Mouse (Mus musculus): ENCODE results near the gene Ak1. TPM values are rescaled to one million over a fixed set of nuclear protein-coding genes. Genes with fewer than 3 reads are reported as not detected.
A peak's percentile ranks its signal among the peaks of the same experiment; 100 is the strongest.

Gene Ak1
- total and polyA plus RNA-seq, 3 experiments = 1.4 to 3.9 (median 1.5) TPM

DNA sequence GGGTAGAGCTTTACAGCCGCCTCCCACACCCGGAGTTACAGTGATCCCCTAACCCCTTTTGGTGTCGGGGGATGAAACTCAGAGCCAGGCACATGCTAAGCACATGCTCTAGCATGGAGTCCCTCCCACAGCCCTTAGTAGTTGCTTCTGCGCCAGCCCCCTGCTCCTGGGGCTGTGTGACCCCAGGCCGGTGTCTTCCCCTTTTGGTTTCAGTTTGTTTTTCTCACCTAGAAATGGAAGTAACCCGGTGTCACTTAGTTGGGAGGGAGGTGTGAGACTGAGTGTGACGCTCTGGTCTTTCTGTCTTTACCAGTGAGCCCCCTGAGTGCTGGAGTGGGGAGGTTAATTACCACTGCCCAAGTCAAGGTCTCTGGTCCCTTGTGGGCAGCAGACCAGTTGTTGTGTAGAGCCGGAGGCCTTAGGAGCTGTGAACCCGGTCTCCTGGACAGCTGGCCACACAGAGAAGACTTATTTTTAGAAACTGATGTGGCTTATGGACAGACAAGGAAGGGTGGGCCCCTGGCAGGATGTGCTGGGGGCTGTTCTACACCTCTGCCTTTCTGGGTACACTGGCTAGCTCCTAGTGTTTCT is 33.7 kb upstream of the Ak1 start:
- H3K4me1 ChIP-seq (ENCODE audit: control insufficient read depth in 1 of 2, insufficient read depth in 2 of 2) = peaks cover 20 to 35% of the 10 kb centered on the region in 2 experiments
- peak overlapping the region; percentile 72 to 97 (median 82) for H3K4me3 ChIP-seq (replicated peaks in 1 of 3; ENCODE audit: low read depth in 2 of 3, low read length in 2 of 3, poor library complexity in 1 of 3)
- no peaks in the 10 kb centered on the region for H3K27me3 ChIP-seq (replicated peaks)
- peak overlapping the region; percentile 81 for H3K9ac ChIP-seq (ENCODE audit: insufficient read depth, low read depth)
- H3K36me3 ChIP-seq (replicated peaks in 1 of 2; ENCODE audit: control insufficient read depth in 1 of 2, insufficient read depth in 1 of 2, low read length in 1 of 2) = peaks cover 15 to 36% of the 10 kb centered on the region in 2 experiments
- DNase-seq (ENCODE audit: extremely low read depth) = peak; percentile 85
- H3K79me2 ChIP-seq (replicated peaks; ENCODE audit: control insufficient read depth, extremely low read depth, insufficient read depth, poor library complexity, severe bottlenecking) = peaks cover 34% of the 10 kb centered on the region
- H3K4me2 ChIP-seq (ENCODE audit: insufficient read depth, low read depth, poor library complexity, severe bottlenecking) = peak overlapping the region; percentile 86
- dilution Hi-C loops (cut with MboI; ENCODE audit: extremely low pct_ligation_motif_present, extremely low pct_unique_long_range_greater_than_20kb, low sequenced_read_pairs) = no loop called here
- H3K9me3 ChIP-seq (replicated peaks; ENCODE audit: low read length) = no peaks in the 10 kb centered on the region
- TF ChIP-seq TCF12 (IDR thresholded peaks at IDR 0.05; ENCODE audit: low read depth, low read length) (peak; percentile 74), CHD2 (IDR thresholded peaks at IDR 0.05; ENCODE audit: low read length) (peak; percentile 52; the same call in 1 of the 2 replicates), USF1 (IDR thresholded peaks at IDR 0.05; ENCODE audit: low read depth, low read length) (no peak), HCFC1 (IDR thresholded peaks at IDR 0.05; ENCODE audit: low read depth, low read length) (peak; percentile 52), IRF4 (IDR thresholded peaks at IDR 0.05; ENCODE audit: low read depth, low read length) (peak; percentile 79), MAX (IDR thresholded peaks at IDR 0.05; ENCODE audit: low read length) (peak; percentile 98), GABPA (IDR thresholded peaks at IDR 0.05; ENCODE audit: insufficient replicate concordance, low read depth, low read length) (no peak), ZC3H11A (IDR thresholded peaks at IDR 0.05; ENCODE audit: low read depth, low read length) (no peak), POLR2AphosphoS2 (IDR thresholded peaks at IDR 0.05; ENCODE audit: low read depth, low read length) (no peak), SIN3A (IDR thresholded peaks at IDR 0.05; ENCODE audit: low read length) (peak; percentile 92), RAD21 (IDR thresholded peaks at IDR 0.05; ENCODE audit: low read depth, low read length) (no peak), ELF1 (IDR thresholded peaks at IDR 0.05; ENCODE audit: low read depth, low read length) (peak; percentile 27; the same call in 1 of the 2 replicates), ZKSCAN1 (IDR thresholded peaks at IDR 0.05; ENCODE audit: borderline replicate concordance, low read depth, low read length) (peak; percentile 36), NELFE (IDR thresholded peaks at IDR 0.05; ENCODE audit: low read depth, low read length) (peak; percentile 60; the same call in 1 of the 2 replicates), MAFK (IDR thresholded peaks at IDR 0.05; ENCODE audit: insufficient replicate concordance, low read length) (no peak), SMC3 (IDR thresholded peaks at IDR 0.05; ENCODE audit: low read depth, low read length) (no peak), E2F4 (IDR thresholded peaks at IDR 0.05; ENCODE audit: insufficient replicate concordance, low read depth, low read length) (no peak), RCOR1 (conservative IDR thresholded peaks at IDR 0.05; ENCODE audit: low read depth, low read length) (0 out of 2 replicates have a peak, but pooled peaks have one; percentile 38), JUND (conservative IDR thresholded peaks at IDR 0.05; ENCODE audit: low read depth, low read length) (no peak), MXI1 (IDR thresholded peaks at IDR 0.05; ENCODE audit: low read depth, low read length) (peak; percentile 97), JUN (IDR thresholded peaks at IDR 0.05; ENCODE audit: insufficient read depth, low read depth, low read length) (no peak), MYC (IDR thresholded peaks at IDR 0.05; ENCODE audit: low read depth, low read length) (peak; percentile 100), EP300 (IDR thresholded peaks at IDR 0.05; ENCODE audit: low read length) (no peak), PAX5 (IDR thresholded peaks at IDR 0.05; ENCODE audit: low read length) (no peak), TBP (conservative IDR thresholded peaks at IDR 0.05; ENCODE audit: low read depth, low read length) (no peak), CTCF (conservative IDR thresholded peaks at IDR 0.05 in 1 of 2, IDR thresholded peaks at IDR 0.05 in 1 of 2; ENCODE audit: low read depth in 2 of 2, low read length in 2 of 2) (no peak), UBTF (IDR thresholded peaks at IDR 0.05; ENCODE audit: low read depth, low read length) (no peak), CHD1 (IDR thresholded peaks at IDR 0.05; ENCODE audit: low read depth, low read length) (no peak), POLR2A (IDR thresholded peaks at IDR 0.05; ENCODE audit: low read depth, low read length) (peak; percentile 53), MAZ (IDR thresholded peaks at IDR 0.05; ENCODE audit: low read depth, low read length) (peak; percentile 88; the same call in 1 of the 2 replicates), NRF1 (IDR thresholded peaks at IDR 0.05; ENCODE audit: low read depth, low read length) (peak; percentile 65), BHLHE40 (IDR thresholded peaks at IDR 0.05; ENCODE audit: low read depth, low read length) (peak; percentile 89), ZNF384 (IDR thresholded peaks at IDR 0.05; ENCODE audit: low read depth, low read length) (no peak), ZMIZ1 (IDR thresholded peaks at IDR 0.05; ENCODE audit: low read depth, low read length) (no peak), MEF2A (IDR thresholded peaks at IDR 0.05; ENCODE audit: borderline replicate concordance, low read depth, low read length) (peak; percentile 74), KAT2A (IDR thresholded peaks at IDR 0.05; ENCODE audit: insufficient replicate concordance, low read length) (0 out of 2 replicates have a peak, but pooled peaks have one; percentile 26), ETS1 (conservative IDR thresholded peaks at IDR 0.05; ENCODE audit: low read depth, low read length) (peak; percentile 72), USF2 (conservative IDR thresholded peaks at IDR 0.05; ENCODE audit: low read depth, low read length) (no peak)
- H3K27ac ChIP-seq (ENCODE audit: insufficient read depth, low read depth) = peak overlapping the region; percentile 67
- in situ Hi-C loops (cut with MboI; ENCODE audit: low pct_ligation_motif_present, low pct_unique_long_range_greater_than_20kb, low sequenced_read_pairs) = loop anchor here (5.0 kb wide), 1 partner anchor 94 kb away; no protein-coding TSS in a partner anchor

Measured in CH12.LX (cell line).